Comparison of ENCODE assay signal across 9 mouse cellular contexts in the genomic region with DNA sequence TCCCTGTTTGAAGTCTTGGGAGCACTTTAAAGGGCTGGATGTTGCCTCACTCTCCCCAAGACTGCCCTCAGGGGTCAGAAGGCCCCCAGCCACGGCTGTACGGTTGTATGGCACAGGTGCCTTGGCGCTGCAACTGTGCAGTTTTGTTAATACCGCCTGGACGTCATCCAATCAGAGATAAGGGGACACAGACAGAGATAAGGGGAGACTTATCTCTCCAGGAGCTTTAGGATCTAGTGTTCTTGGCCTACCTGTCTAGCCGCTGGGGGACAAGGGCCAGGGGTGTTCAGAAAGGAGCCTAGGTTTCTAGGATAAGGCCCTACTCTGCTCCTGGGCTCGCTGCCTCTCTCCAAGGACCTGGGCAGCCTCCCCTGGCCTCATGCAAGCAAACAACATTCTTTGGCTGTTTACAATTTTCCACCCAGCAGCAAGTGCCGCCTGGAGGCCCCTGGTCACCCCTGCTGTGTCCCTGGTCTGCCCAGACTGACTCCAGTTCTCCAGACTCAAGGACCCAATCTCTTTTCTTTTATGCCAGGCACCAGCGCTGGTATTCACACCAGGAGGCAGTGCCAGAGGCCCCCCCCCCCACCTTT. TPM values are rescaled to one million over a fixed set of nuclear protein-coding genes. Genes with fewer than 3 reads are reported as not detected.
DNase-seq lines count a peak whose midpoint lies in the region; ATAC-seq lines count a peak whose summit lies in the region.
"Had no signal": no experiment of that assay in that cellular context is flagged by ENCODE, and none has a peak within 500 bp of the region (broad histone marks: within the 10 kb centered on the region; RNA-seq: fewer than 3 reads in every experiment).

No protein-coding gene starts in this region.

- no peak overlapping the region for H3K27ac ChIP-seq in embryonic facial prominence, embryonic 13.5 days
- H3K27ac ChIP-seq in hindbrain, embryonic 13.5 days = peak overlapping the region; percentile 44; the same call in 1 of the 2 replicates
- H3K27ac ChIP-seq in limb, embryonic 13.5 days = peak overlapping the region; percentile 67; the same call in 1 of the 2 replicates

- H3K4me3 ChIP-seq in embryonic facial prominence, embryonic 13.5 days = no peak overlapping the region
- H3K4me3 ChIP-seq in hindbrain, embryonic 13.5 days = no peak overlapping the region
- no peak overlapping the region for H3K4me3 ChIP-seq in limb, embryonic 13.5 days

- 52% methylated on average over 9 of the region's 9 CpGs for WGBS in embryonic facial prominence, embryonic 13.5 days
- WGBS in hindbrain, embryonic 13.5 days = 53% methylated on average over 9 of the region's 9 CpGs
- WGBS in limb, embryonic 13.5 days = 52% methylated on average over 9 of the region's 9 CpGs

- H3K4me2 ChIP-seq in embryonic facial prominence, embryonic 13.5 days = no peak overlapping the region
- no peak overlapping the region for H3K4me2 ChIP-seq in hindbrain, embryonic 13.5 days
- H3K4me2 ChIP-seq in limb, embryonic 13.5 days (replicated peaks) = peak overlapping the region; percentile 63

- peaks cover 83% of the 10 kb centered on the region for H3K4me1 ChIP-seq in embryonic facial prominence, embryonic 13.5 days
- H3K4me1 ChIP-seq in hindbrain, embryonic 13.5 days (replicated peaks) = peaks cover 77% of the 10 kb centered on the region
- peaks cover 91% of the 10 kb centered on the region for H3K4me1 ChIP-seq in limb, embryonic 13.5 days

- no peaks in the 10 kb centered on the region for H3K27me3 ChIP-seq in embryonic facial prominence, embryonic 13.5 days
- peaks cover 3% of the 10 kb centered on the region; the same call in 1 of the 2 replicates for H3K27me3 ChIP-seq in hindbrain, embryonic 13.5 days
- H3K27me3 ChIP-seq in limb, embryonic 13.5 days = no peaks in the 10 kb centered on the region

- no peaks in the 10 kb centered on the region for H3K36me3 ChIP-seq in embryonic facial prominence, embryonic 13.5 days
- H3K36me3 ChIP-seq in hindbrain, embryonic 13.5 days = no peaks in the 10 kb centered on the region
- no peaks in the 10 kb centered on the region for H3K36me3 ChIP-seq in limb, embryonic 13.5 days

- ATAC-seq in embryonic facial prominence, embryonic 13.5 days (ENCODE audit: insufficient number of reproducible peaks, insufficient read depth, low FRiP score, low TSS enrichment, low read depth) = no peak
- no peak for ATAC-seq in hindbrain, embryonic 13.5 days (ENCODE audit: low FRiP score)
- no peak for ATAC-seq in limb, embryonic 13.5 days (ENCODE audit: low FRiP score, low read depth)

- H3K9ac ChIP-seq in embryonic facial prominence, embryonic 13.5 days = peak overlapping the region; percentile 32; the same call in 1 of the 2 replicates
- 0 out of 2 replicates have a peak overlapping the region, but pooled peaks have one; percentile 29 for H3K9ac ChIP-seq in hindbrain, embryonic 13.5 days
- H3K9ac ChIP-seq in limb, embryonic 13.5 days = peak overlapping the region; percentile 35

- DNase-seq in kidney, adult 18-20 months = peak; percentile 49
- DNase-seq in kidney, adult 8-10 months = no peak
- DNase-seq in spleen, postnatal 14 days (ENCODE audit: low spot score in 2 of 2) = no peak
- DNase-seq in layer of hippocampus, adult 9-10 months (ENCODE audit: low spot score) = no peak
- DNase-seq: adrenal gland, adult 2 months; cerebellum, adult 11-12 months had no signal

- no peaks in the 10 kb centered on the region for H3K9me3 ChIP-seq in embryonic facial prominence, embryonic 13.5 days
- H3K9me3 ChIP-seq in hindbrain, embryonic 13.5 days = no peaks in the 10 kb centered on the region
- no peaks in the 10 kb centered on the region for H3K9me3 ChIP-seq in limb, embryonic 13.5 days

RNA-seq across cellular contexts. Expression of a gene that starts 1.3 kb away (rescaled TPM):
- polyA plus RNA-seq in embryonic facial prominence, embryonic 13.5 days (2015; fragmentation: Nextera tagmentation; extraction: Ambion mirVana) = 8.4 and 8.6 TPM in 2 replicates
- polyA plus RNA-seq in hindbrain, embryonic 13.5 days (2015; fragmentation: Nextera tagmentation; extraction: Ambion mirVana) = 3.4 and 4.2 TPM in 2 replicates
- 8.0 and 8.6 TPM in 2 replicates for polyA plus RNA-seq in limb, embryonic 13.5 days (2015; fragmentation: Nextera tagmentation; extraction: Ambion mirVana)

RNA-seq across cellular contexts. Expression of a gene that starts 20.3 kb away (rescaled TPM):
- polyA plus RNA-seq in embryonic facial prominence, embryonic 13.5 days (2015; fragmentation: Nextera tagmentation; extraction: Ambion mirVana) = 39.3 and 54.2 TPM in 2 replicates
- 11.8 and 14.1 TPM in 2 replicates for polyA plus RNA-seq in hindbrain, embryonic 13.5 days (2015; fragmentation: Nextera tagmentation; extraction: Ambion mirVana)
- polyA plus RNA-seq in limb, embryonic 13.5 days (2015; fragmentation: Nextera tagmentation; extraction: Ambion mirVana) = 44.3 and 49.5 TPM in 2 replicates

RNA-seq across cellular contexts. Expression of a gene that starts 27.1 kb away (rescaled TPM):
- 1.6 and 2.8 TPM in 2 replicates for polyA plus RNA-seq in embryonic facial prominence, embryonic 13.5 days (2015; fragmentation: Nextera tagmentation; extraction: Ambion mirVana)
- 1.3 and 1.6 TPM in 2 replicates for polyA plus RNA-seq in hindbrain, embryonic 13.5 days (2015; fragmentation: Nextera tagmentation; extraction: Ambion mirVana)
- 1.5 and 1.7 TPM in 2 replicates for polyA plus RNA-seq in limb, embryonic 13.5 days (2015; fragmentation: Nextera tagmentation; extraction: Ambion mirVana)

RNA-seq across cellular contexts. Expression of a gene that starts 27.4 kb away (rescaled TPM):
- polyA plus RNA-seq in embryonic facial prominence, embryonic 13.5 days (2015; fragmentation: Nextera tagmentation; extraction: Ambion mirVana) = 446 and 470 TPM in 2 replicates
- polyA plus RNA-seq in hindbrain, embryonic 13.5 days (2015; fragmentation: Nextera tagmentation; extraction: Ambion mirVana) = 335 and 338 TPM in 2 replicates
- polyA plus RNA-seq in limb, embryonic 13.5 days (2015; fragmentation: Nextera tagmentation; extraction: Ambion mirVana) = 383 and 392 TPM in 2 replicates

RNA-seq across cellular contexts. Expression of a gene that starts 29.1 kb away (rescaled TPM):
- 21.8 and 22.5 TPM in 2 replicates for polyA plus RNA-seq in embryonic facial prominence, embryonic 13.5 days (2015; fragmentation: Nextera tagmentation; extraction: Ambion mirVana)
- 14.1 and 16.5 TPM in 2 replicates for polyA plus RNA-seq in hindbrain, embryonic 13.5 days (2015; fragmentation: Nextera tagmentation; extraction: Ambion mirVana)
- 18.4 and 19.6 TPM in 2 replicates for polyA plus RNA-seq in limb, embryonic 13.5 days (2015; fragmentation: Nextera tagmentation; extraction: Ambion mirVana)
